Mouse (Mus musculus): ENCODE data around the gene Nid1. TPM values are rescaled to one million over a fixed set of nuclear protein-coding genes. Genes with fewer than 3 reads are reported as not detected.
"Not testable (repeated sequence)": the region's sequence is repeated elsewhere in the genome, so short reads cannot be mapped to it uniquely, and the experiment has no call there.

Gene Nid1
- polyA plus RNA-seq, 1 experiment from 2014 or later, result 91.7 TPM

GRCm38 (mm10) chr13:13416007-13416337 is 21.4 kb upstream of the Nid1 start:
- peak; percentile 57; the same call in 1 of the 2 replicates for ATAC-seq (ENCODE audit: insufficient number of reproducible peaks, low FRiP score)
- 69% methylated on average over 3 of the region's 4 CpGs for WGBS
- not testable (repeated sequence) for H3K36me3 ChIP-seq; H3K4me3 ChIP-seq; H3K27me3 ChIP-seq (replicated peaks); H3K9me3 ChIP-seq (replicated peaks); H3K27ac ChIP-seq (ENCODE audit: poor library complexity, severe bottlenecking); H3K4me2 ChIP-seq; H3K9ac ChIP-seq; H3K4me1 ChIP-seq (replicated peaks)

GRCm38 (mm10) chr13:13418859-13419258 is 18.5 kb upstream of the Nid1 start:
- not testable (repeated sequence) for H3K4me1 ChIP-seq (replicated peaks); H3K27ac ChIP-seq (ENCODE audit: poor library complexity, severe bottlenecking); H3K36me3 ChIP-seq; H3K4me2 ChIP-seq; H3K9me3 ChIP-seq (replicated peaks); H3K27me3 ChIP-seq (replicated peaks); H3K9ac ChIP-seq; ATAC-seq (ENCODE audit: insufficient number of reproducible peaks, low FRiP score); H3K4me3 ChIP-seq
- 89% methylated on average over 7 of the region's 12 CpGs for WGBS

GRCm38 (mm10) chr13:13423301-13423700 is 14.1 kb upstream of the Nid1 start:
- ATAC-seq (ENCODE audit: insufficient number of reproducible peaks, low FRiP score); H3K36me3 ChIP-seq; H3K4me3 ChIP-seq; H3K4me2 ChIP-seq; H3K27me3 ChIP-seq (replicated peaks); H3K4me1 ChIP-seq (replicated peaks); H3K9ac ChIP-seq; H3K9me3 ChIP-seq (replicated peaks); H3K27ac ChIP-seq (ENCODE audit: poor library complexity, severe bottlenecking): not testable (repeated sequence)
- WGBS, result 44% methylated on average over 1 of the region's 5 CpGs

GRCm38 (mm10) chr13:13436161-13436560 is 1.2 kb upstream of the Nid1 start:
- H3K27me3 ChIP-seq (replicated peaks); ATAC-seq (ENCODE audit: insufficient number of reproducible peaks, low FRiP score); H3K9ac ChIP-seq; H3K4me2 ChIP-seq; H3K36me3 ChIP-seq; H3K27ac ChIP-seq (ENCODE audit: poor library complexity, severe bottlenecking); H3K4me3 ChIP-seq; H3K4me1 ChIP-seq (replicated peaks); H3K9me3 ChIP-seq (replicated peaks): not testable (repeated sequence)
- 42% methylated on average over 4 of the region's 7 CpGs for WGBS

- peak overlapping the region; percentile 61 for H3K4me2 ChIP-seq
- H3K9me3 ChIP-seq (replicated peaks), result not testable (repeated sequence)
Measured at GRCm38 (mm10) chr13:13438112-13438953, 982 bp downstream of the Nid1 start.

GRCm38 (mm10) chr13:13445601-13446000 is 8.2 kb downstream of the Nid1 start:
- H3K4me1 ChIP-seq (replicated peaks); H3K4me3 ChIP-seq; H3K9ac ChIP-seq; H3K4me2 ChIP-seq; ATAC-seq (ENCODE audit: insufficient number of reproducible peaks, low FRiP score); H3K27me3 ChIP-seq (replicated peaks); H3K36me3 ChIP-seq; H3K27ac ChIP-seq (ENCODE audit: poor library complexity, severe bottlenecking); H3K9me3 ChIP-seq (replicated peaks): not testable (repeated sequence)
- 80% methylated on average over 5 of the region's 5 CpGs for WGBS

More at GRCm38 (mm10) chr13:13438112-13438953, 982 bp downstream of the Nid1 start:
- ATAC-seq (ENCODE audit: insufficient number of reproducible peaks, low FRiP score), result peak; percentile 81
- H3K27ac ChIP-seq (ENCODE audit: poor library complexity, severe bottlenecking); H3K4me1 ChIP-seq (replicated peaks); H3K27me3 ChIP-seq (replicated peaks); H3K36me3 ChIP-seq: not testable (repeated sequence)
- Histone ChIP-seq H3K4me3 (peak overlapping the region; percentile 42), H3K9ac (0 out of 2 replicates have a peak overlapping the region, but pooled peaks have one; percentile 51)
- under 1% methylated on average over 18 of the region's 28 CpGs for WGBS

GRCm38 (mm10) chr13:13446711-13447443 is 9.5 kb downstream of the Nid1 start:
- H3K27me3 ChIP-seq (replicated peaks); H3K9ac ChIP-seq; H3K27ac ChIP-seq (ENCODE audit: poor library complexity, severe bottlenecking); H3K36me3 ChIP-seq; H3K4me3 ChIP-seq; H3K4me2 ChIP-seq; H3K4me1 ChIP-seq (replicated peaks); H3K9me3 ChIP-seq (replicated peaks): not testable (repeated sequence)
- ATAC-seq (ENCODE audit: insufficient number of reproducible peaks, low FRiP score), result 0 out of 2 replicates have a peak, but pooled peaks have one; percentile 42
- WGBS, result 60% methylated on average over 4 of the region's 4 CpGs

- not testable (repeated sequence) for H3K9me3 ChIP-seq (replicated peaks); ATAC-seq (ENCODE audit: insufficient number of reproducible peaks, low FRiP score); H3K4me3 ChIP-seq; H3K36me3 ChIP-seq; H3K27me3 ChIP-seq (replicated peaks); H3K4me2 ChIP-seq; H3K4me1 ChIP-seq (replicated peaks); H3K27ac ChIP-seq (ENCODE audit: poor library complexity, severe bottlenecking); H3K9ac ChIP-seq
- 58% methylated on average over 12 of the region's 12 CpGs for WGBS
Measured at GRCm38 (mm10) chr13:13449981-13450380, 12.6 kb downstream of the Nid1 start.

- not testable (repeated sequence) for H3K4me2 ChIP-seq; H3K36me3 ChIP-seq; H3K4me1 ChIP-seq (replicated peaks); H3K27me3 ChIP-seq (replicated peaks); H3K4me3 ChIP-seq; H3K9me3 ChIP-seq (replicated peaks); H3K27ac ChIP-seq (ENCODE audit: poor library complexity, severe bottlenecking); H3K9ac ChIP-seq; ATAC-seq (ENCODE audit: insufficient number of reproducible peaks, low FRiP score)
- WGBS, result 52% methylated on average over 1 of the region's 1 CpGs
Measured at GRCm38 (mm10) chr13:13450931-13451330, 13.6 kb downstream of the Nid1 start.

- not testable (repeated sequence) for H3K9ac ChIP-seq; ATAC-seq (ENCODE audit: insufficient number of reproducible peaks, low FRiP score); H3K9me3 ChIP-seq (replicated peaks); H3K27ac ChIP-seq (ENCODE audit: poor library complexity, severe bottlenecking); H3K27me3 ChIP-seq (replicated peaks); H3K4me2 ChIP-seq; H3K4me1 ChIP-seq (replicated peaks); H3K4me3 ChIP-seq; H3K36me3 ChIP-seq
- 78% methylated on average over 6 of the region's 6 CpGs for WGBS
Measured at GRCm38 (mm10) chr13:13453332-13453731, 16.0 kb downstream of the Nid1 start.

- WGBS, result 86% methylated on average over 7 of the region's 7 CpGs
- H3K4me3 ChIP-seq; ATAC-seq (ENCODE audit: insufficient number of reproducible peaks, low FRiP score): not testable (repeated sequence)
Measured at GRCm38 (mm10) chr13:13454249-13454648, 16.9 kb downstream of the Nid1 start.

More at GRCm38 (mm10) chr13:13454249-13454648, 16.9 kb downstream of the Nid1 start:
- not testable (repeated sequence) for H3K27ac ChIP-seq (ENCODE audit: poor library complexity, severe bottlenecking); H3K27me3 ChIP-seq (replicated peaks); H3K36me3 ChIP-seq; H3K9ac ChIP-seq; H3K9me3 ChIP-seq (replicated peaks); H3K4me1 ChIP-seq (replicated peaks); H3K4me2 ChIP-seq

Measured in heart, embryonic 12.5 days (tissue).